Mouse (Mus musculus) hindbrain, embryonic 14.5 days (tissue): ENCODE results near the gene Kpna7. TPM values are rescaled to one million over a fixed set of nuclear protein-coding genes. Genes with fewer than 3 reads are reported as not detected.
"Not testable (repeated sequence)": the region's sequence is repeated elsewhere in the genome, so short reads cannot be mapped to it uniquely, and the experiment has no call there.

ENCODE experiments used
- ATAC-seq: fragments of 200-750 bp; cut with Nextera tagmentation; 2 replicates; pipeline ENCODE4 v1.8.0; 2017; ENCODE audit warnings: moderate number of reproducible peaks, mild to moderate bottlenecking, moderate TSS enrichment, moderate library complexity; ENCODE audit not compliant: low FRiP score
- DNase-seq: peaks from one replicate; pipeline ENCODE4 v3.0.0-alpha.2; 2015; ENCODE audit warnings: low spot score
- H3K27ac ChIP-seq: fragments of 300-500 bp; sonication (generic); 2 replicates; pipeline ENCODE4 v1.5.1; 2014; ENCODE audit warnings: mild to moderate bottlenecking, moderate library complexity
- H3K27me3 ChIP-seq: fragments of 300-500 bp; sonication (generic); 2 replicates; pipeline ENCODE4 v1.6.1; 2014; ENCODE audit warnings: mild to moderate bottlenecking, low read length, mixed read lengths; ENCODE audit not compliant: control insufficient read depth, insufficient read depth
- H3K36me3 ChIP-seq: fragments of 300-500 bp; sonication (generic); replicated peaks from 2 replicates; pipeline ENCODE4 v1.6.1; 2014; ENCODE audit not compliant: control insufficient read depth, insufficient read depth
- H3K4me1 ChIP-seq: fragments of 300-500 bp; sonication (generic); replicated peaks from 2 replicates; pipeline ENCODE4 v1.6.1; 2014; ENCODE audit warnings: antibody characterized with exemption, low read length, mixed read lengths; ENCODE audit not compliant: control insufficient read depth, insufficient read depth
- H3K4me2 ChIP-seq: fragments of 300-500 bp; sonication (generic); replicated peaks from 2 replicates; pipeline ENCODE4 v1.6.1; 2014; ENCODE audit warnings: mild to moderate bottlenecking, moderate library complexity
- H3K4me3 ChIP-seq: fragments of 300-500 bp; sonication (generic); replicated peaks from 2 replicates; pipeline ENCODE4 v1.5.1; 2014; ENCODE audit warnings: mild to moderate bottlenecking, low read length
- H3K9ac ChIP-seq: fragments of 300-500 bp; sonication (generic); 2 replicates; pipeline ENCODE4 v1.6.1; 2014
- H3K9me3 ChIP-seq: fragments of 300-500 bp; sonication (generic); 2 replicates; pipeline ENCODE4 v1.6.1; 2016; ENCODE audit warnings: low read length; ENCODE audit not compliant: control insufficient read depth
- WGBS: fragments of 180-500 bp; shearing (Covaris S2); extraction: QIAGEN DNeasy Blood & Tissue Kit; methylation state at CpG from one replicate; pipeline ENCODE4 v1.1.7; 2014; 5-methylcytosine and 5-hydroxymethylcytosine counted together
- polyA plus RNA-seq: library from polyadenylated mRNA; unstranded; fragments of >200 nt; fragmentation: Nextera tagmentation; extraction: Ambion mirVana; gene quantifications from 2 replicates; pipeline ENCODE4 v1.2.1, GENCODE M21; 2014

The Kpna7 gene
- polyA plus RNA-seq, result not detected in 2 replicates

DNA sequence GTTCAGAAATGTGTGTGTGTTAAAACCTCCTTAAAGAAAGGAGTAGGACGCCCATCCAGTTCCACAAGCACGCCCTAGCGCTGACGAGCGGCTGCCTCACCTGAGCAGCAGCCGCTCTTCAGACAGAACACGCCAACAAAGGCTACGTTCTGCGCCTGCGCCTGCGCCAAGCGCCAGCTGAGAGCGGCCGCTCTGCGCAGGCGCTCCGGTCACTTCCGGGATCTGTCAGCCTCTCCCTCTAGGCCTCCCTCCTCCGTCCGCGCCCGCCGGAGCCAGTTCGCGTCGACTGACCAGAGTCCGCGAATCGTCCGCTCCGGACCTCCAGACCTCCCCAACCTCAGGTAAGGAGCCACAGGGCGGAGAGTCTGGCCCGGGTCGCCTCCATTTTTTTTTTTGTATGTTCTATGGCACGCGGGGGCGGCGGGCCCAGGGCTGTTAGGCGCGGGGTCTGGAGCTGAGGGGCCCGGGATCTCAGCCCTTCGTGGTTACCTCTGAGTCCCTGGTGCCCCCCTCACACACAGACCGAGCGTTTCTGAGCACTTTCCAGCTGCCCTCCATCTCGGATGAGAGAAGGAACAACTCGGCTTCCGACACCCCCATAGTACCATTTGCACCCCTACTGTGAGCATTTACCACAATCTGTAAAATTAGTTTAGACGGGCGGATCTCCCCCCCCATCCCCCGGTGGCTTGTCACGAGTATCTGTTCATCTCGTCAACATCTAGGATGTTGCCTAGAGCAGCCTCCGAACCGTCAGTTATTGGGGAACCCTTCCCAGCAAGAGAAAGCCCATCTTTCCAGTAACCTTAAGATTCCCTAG lies at the start of gene Kpna7, which contains the start of gene Arpc1a:
Kpna7 (minus strand) TSS at position 399 of the 820 bp plus-strand sequence.
Arpc1a (plus strand) TSS at position 199 of the 820 bp plus-strand sequence.
- peak within 1 kb of the TSS; percentile 94 for H3K27ac ChIP-seq
- H3K4me2 ChIP-seq, result peak within 1 kb of the TSS; percentile 89
- H3K9me3 ChIP-seq, result no peaks in the 10 kb centered on the region
- under 1% methylated on average over 54 of the region's 54 CpGs for WGBS
- peak; percentile 97 for ATAC-seq
- H3K4me1 ChIP-seq, result peaks cover 14% of the 10 kb centered on the region
- peak; percentile 97 for DNase-seq
- H3K9ac ChIP-seq, result peak within 1 kb of the TSS; percentile 92
- H3K27me3 ChIP-seq, result no peaks in the 10 kb centered on the region
- H3K36me3 ChIP-seq, result peaks cover 8% of the 10 kb centered on the region; the same call in 1 of the 2 replicates
- peak within 1 kb of the TSS; percentile 82 for H3K4me3 ChIP-seq

DNA sequence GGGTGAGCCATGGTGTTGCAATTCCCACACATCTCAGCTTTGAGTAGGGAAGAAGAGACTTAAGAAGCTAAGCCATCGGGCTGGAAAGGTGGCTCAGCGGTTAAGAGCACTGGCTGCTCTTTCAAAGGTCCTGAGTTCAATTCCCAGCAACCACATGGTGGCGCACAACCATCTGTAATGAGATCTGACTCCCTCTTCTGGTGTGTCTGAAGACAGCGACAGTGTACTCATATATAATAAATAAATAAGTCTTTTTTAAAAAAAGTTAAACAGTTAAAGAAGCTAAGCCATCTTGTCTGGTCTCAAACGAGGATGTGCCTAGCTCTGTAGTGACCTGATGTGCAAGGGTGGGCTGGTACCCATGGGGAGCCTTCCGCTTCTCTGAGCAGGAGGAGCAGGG lies 49.4 kb upstream of the Kpna7 start:
- H3K27ac ChIP-seq, ATAC-seq, H3K4me2 ChIP-seq, H3K9ac ChIP-seq, H3K4me3 ChIP-seq, H3K27me3 ChIP-seq, H3K9me3 ChIP-seq, DNase-seq: not testable (repeated sequence)
- WGBS, result 92% methylated on average over 6 of the region's 6 CpGs
- peaks cover 10% of the 10 kb centered on the region for H3K4me1 ChIP-seq
- peaks cover 90% of the 10 kb centered on the region for H3K36me3 ChIP-seq

GRCm38 (mm10) chr5:145130995-145131394 lies 47.2 kb upstream of the Kpna7 start:
- no peak overlapping the region for H3K27ac ChIP-seq
- H3K27me3 ChIP-seq, result no peaks in the 10 kb centered on the region
- no peak overlapping the region for H3K4me2 ChIP-seq
- no peaks in the 10 kb centered on the region for H3K9me3 ChIP-seq
- no peaks in the 10 kb centered on the region for H3K4me1 ChIP-seq
- 96% methylated on average over 3 of the region's 3 CpGs for WGBS
- DNase-seq, result no peak
- ATAC-seq, result no peak
- no peak overlapping the region for H3K9ac ChIP-seq
- H3K36me3 ChIP-seq, result peaks cover 95% of the 10 kb centered on the region
- H3K4me3 ChIP-seq, result no peak overlapping the region

GRCm38 (mm10) chr5:145130191-145130590 lies 46.4 kb upstream of the Kpna7 start:
- H3K9ac ChIP-seq, result no peak overlapping the region
- WGBS, result 92% methylated on average over 11 of the region's 11 CpGs
- no peaks in the 10 kb centered on the region for H3K9me3 ChIP-seq
- no peaks in the 10 kb centered on the region for H3K27me3 ChIP-seq
- ATAC-seq, result no peak
- no peak for DNase-seq
- H3K4me1 ChIP-seq, result no peaks in the 10 kb centered on the region
- H3K27ac ChIP-seq, result no peak overlapping the region
- H3K4me3 ChIP-seq, result no peak overlapping the region
- H3K36me3 ChIP-seq, result peaks cover 89% of the 10 kb centered on the region
- H3K4me2 ChIP-seq, result no peak overlapping the region

DNA sequence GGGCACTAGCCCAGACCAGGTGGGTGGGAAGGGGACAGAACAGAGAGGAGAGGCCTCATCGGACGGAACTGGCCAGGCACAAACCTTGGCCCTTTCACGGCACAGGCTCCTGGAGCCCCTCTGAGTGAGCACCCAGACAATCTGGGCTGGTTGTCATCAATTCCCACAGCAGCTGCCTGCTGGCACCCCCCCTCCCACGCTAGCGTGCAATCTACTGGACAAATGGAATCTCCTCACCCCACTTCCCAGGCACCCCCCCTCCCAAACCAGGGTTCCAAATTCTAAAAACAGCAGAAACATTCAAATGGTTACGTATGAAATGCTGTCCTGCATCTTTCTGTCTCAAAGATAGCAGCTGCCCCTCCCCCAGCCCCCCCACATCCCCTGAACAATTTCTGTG lies 45.9 kb upstream of the Kpna7 start:
- H3K4me1 ChIP-seq, H3K4me3 ChIP-seq, H3K9ac ChIP-seq, H3K27me3 ChIP-seq, H3K4me2 ChIP-seq, H3K27ac ChIP-seq, DNase-seq, ATAC-seq, H3K9me3 ChIP-seq: not testable (repeated sequence)
- peaks cover 88% of the 10 kb centered on the region for H3K36me3 ChIP-seq
- WGBS, result 90% methylated on average over 4 of the region's 6 CpGs

DNA sequence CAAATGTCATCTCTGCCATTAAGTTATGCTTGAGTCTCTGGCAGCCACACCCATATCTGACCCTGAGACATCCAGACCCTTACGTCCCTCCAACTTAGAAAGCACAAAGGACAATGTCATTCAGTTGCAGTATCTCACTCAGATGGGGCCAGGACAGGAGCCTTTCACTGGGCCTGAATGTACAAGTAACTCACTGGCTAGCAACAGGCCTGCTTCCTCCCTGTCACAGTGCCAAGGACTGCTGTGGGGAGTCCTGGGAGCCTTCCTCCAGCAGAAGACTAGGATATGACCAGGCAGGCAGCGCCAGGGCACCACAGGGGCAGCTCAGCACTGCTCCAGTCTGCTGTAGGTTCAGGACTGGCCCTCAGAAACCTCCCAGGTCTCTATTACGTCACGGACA lies 45.3 kb upstream of the Kpna7 start:
- H3K36me3 ChIP-seq, result peaks cover 88% of the 10 kb centered on the region
- H3K4me2 ChIP-seq, result no peak overlapping the region
- H3K27ac ChIP-seq, result no peak overlapping the region
- H3K27me3 ChIP-seq, result no peaks in the 10 kb centered on the region
- DNase-seq (no peak), ATAC-seq (no peak; the same call in 1 of the 2 replicates)
- 94% methylated on average over 4 of the region's 4 CpGs for WGBS
- H3K9ac ChIP-seq, result no peak overlapping the region
- H3K4me3 ChIP-seq, result no peak overlapping the region
- H3K4me1 ChIP-seq, result no peaks in the 10 kb centered on the region
- no peaks in the 10 kb centered on the region for H3K9me3 ChIP-seq

- Histone ChIP-seq H3K36me3 (peaks cover 73% of the 10 kb centered on the region), H3K4me2 (no peak overlapping the region), H3K27me3 (no peaks in the 10 kb centered on the region), H3K27ac (no peak overlapping the region), H3K4me3 (no peak overlapping the region), H3K4me1 (no peaks in the 10 kb centered on the region), H3K9ac (no peak overlapping the region), H3K9me3 (no peaks in the 10 kb centered on the region)
- DNase-seq, result no peak
- no peak for ATAC-seq
- 96% methylated on average over 9 of the region's 9 CpGs for WGBS
Measured at GRCm38 (mm10) chr5:145126580-145126979, 42.8 kb upstream of the Kpna7 start.

DNA sequence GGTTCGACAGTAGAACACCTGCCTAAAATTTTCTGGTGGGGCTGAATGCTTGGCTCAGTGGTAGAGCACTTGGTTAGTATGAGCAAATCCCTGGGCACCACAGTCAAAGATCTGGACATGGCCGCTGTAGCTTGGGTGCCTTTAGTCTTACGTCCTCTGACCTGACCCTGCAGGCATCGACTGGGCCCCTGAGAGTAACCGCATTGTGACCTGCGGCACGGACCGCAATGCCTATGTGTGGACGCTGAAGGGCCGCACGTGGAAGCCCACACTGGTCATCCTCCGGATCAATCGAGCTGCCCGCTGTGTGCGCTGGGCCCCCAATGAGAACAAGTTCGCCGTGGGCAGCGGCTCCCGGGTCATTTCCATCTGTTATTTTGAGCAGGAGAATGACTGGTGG lies 39.6 kb upstream of the Kpna7 start:
- Histone ChIP-seq H3K4me3 (no peak overlapping the region), H3K4me1 (no peaks in the 10 kb centered on the region)
- no peak for ATAC-seq

DNA sequence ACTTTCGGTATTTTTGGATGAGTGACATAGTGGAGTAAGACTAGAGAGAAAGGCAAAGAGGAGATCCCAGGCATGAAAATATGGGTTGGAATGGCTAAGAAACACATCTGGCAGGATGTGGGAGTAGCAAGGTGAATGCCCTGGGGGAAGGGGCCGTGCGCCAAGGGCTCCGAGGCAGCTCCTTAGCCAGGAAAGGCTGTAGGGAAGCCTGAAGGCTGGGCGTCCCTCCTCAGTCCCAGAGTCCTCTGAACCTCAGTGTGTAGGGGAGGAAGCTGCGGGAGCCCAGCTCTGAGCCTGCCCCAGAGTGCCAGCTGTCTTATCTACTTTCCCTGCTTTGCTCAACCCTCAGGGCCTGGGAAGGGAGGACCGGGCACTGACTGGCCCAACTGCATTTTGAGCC lies 37.1 kb upstream of the Kpna7 start:
- ATAC-seq (no peak), DNase-seq (no peak)
- peaks cover 21% of the 10 kb centered on the region for H3K36me3 ChIP-seq
- WGBS, result 75% methylated on average over 7 of the region's 7 CpGs
- no peak overlapping the region for H3K9ac ChIP-seq
- H3K4me3 ChIP-seq, result no peak overlapping the region
- no peak overlapping the region for H3K27ac ChIP-seq
- no peaks in the 10 kb centered on the region for H3K4me1 ChIP-seq
- no peaks in the 10 kb centered on the region for H3K27me3 ChIP-seq
- no peaks in the 10 kb centered on the region for H3K9me3 ChIP-seq
- H3K4me2 ChIP-seq, result no peak overlapping the region

More for the DNA sequence above, 39.6 kb upstream of the Kpna7 start:
- Histone ChIP-seq H3K9ac (no peak overlapping the region), H3K9me3 (no peaks in the 10 kb centered on the region), H3K36me3 (peaks cover 44% of the 10 kb centered on the region), H3K27ac (no peak overlapping the region), H3K4me2 (no peak overlapping the region), H3K27me3 (no peaks in the 10 kb centered on the region)
- no peak for DNase-seq
- WGBS, result 95% methylated on average over 19 of the region's 19 CpGs
